Mouse (Mus musculus) lung, embryonic 14.5 days (tissue): Measurements from ENCODE around the gene Cldn10. TPM values are rescaled to one million over a fixed set of nuclear protein-coding genes. Genes with fewer than 3 reads are reported as not detected.

Source experiments
- ATAC-seq: fragments of 200-750 bp; cut with Nextera tagmentation; 2 replicates; pipeline ENCODE4 v1.8.0; 2017; ENCODE audit warnings: mild to moderate bottlenecking, moderate TSS enrichment, moderate library complexity; ENCODE audit not compliant: insufficient read depth
- DNase-seq: peaks from one replicate; pipeline ENCODE4 v3.0.0-alpha.2; 2015
- H3K27ac ChIP-seq: fragments of 300-500 bp; sonication (generic); 2 replicates; pipeline ENCODE4 v1.5.1; 2014; ENCODE audit warnings: low read depth, mild to moderate bottlenecking, moderate library complexity
- H3K27me3 ChIP-seq: fragments of 300-500 bp; sonication (generic); 2 replicates; pipeline ENCODE4 v1.6.1; 2014; ENCODE audit warnings: low read length, control low read depth; ENCODE audit not compliant: insufficient read depth
- H3K36me3 ChIP-seq: fragments of 300-500 bp; sonication (generic); 2 replicates; pipeline ENCODE4 v1.6.1; 2014; ENCODE audit warnings: control low read depth; ENCODE audit not compliant: insufficient read depth
- H3K4me1 ChIP-seq: fragments of 300-500 bp; sonication (generic); 2 replicates; pipeline ENCODE4 v1.6.1; 2014; ENCODE audit warnings: antibody characterized with exemption, control low read depth; ENCODE audit not compliant: insufficient read depth
- H3K4me2 ChIP-seq: fragments of 300-500 bp; sonication (generic); 2 replicates; pipeline ENCODE4 v1.6.1; 2014; ENCODE audit warnings: mild to moderate bottlenecking
- H3K4me3 ChIP-seq: fragments of 300-500 bp; sonication (generic); 2 replicates; pipeline ENCODE4 v1.5.1; 2014; ENCODE audit warnings: low read depth, low read length
- H3K9ac ChIP-seq: fragments of 300-500 bp; sonication (generic); 2 replicates; pipeline ENCODE4 v1.6.1; 2014
- H3K9me3 ChIP-seq: fragments of 300-500 bp; sonication (generic); 2 replicates; pipeline ENCODE4 v1.6.1; 2016; ENCODE audit warnings: low read depth, low read length, control low read depth
- CTCF ChIP-seq: IDR thresholded peaks from 2 replicates; pipeline ENCODE4 v1.5.1; 2016; ENCODE audit warnings: antibody characterized with exemption, low read depth
- WGBS: fragments of 180-500 bp; shearing (Covaris S2); extraction: QIAGEN DNeasy Blood & Tissue Kit; methylation state at CpG from one replicate; pipeline ENCODE4 v1.1.7; 2014; 5-methylcytosine and 5-hydroxymethylcytosine counted together
- polyA plus RNA-seq: library from polyadenylated mRNA; unstranded; fragments of >200 nt; fragmentation: Nextera tagmentation; extraction: Ambion mirVana; gene quantifications from 2 replicates; pipeline ENCODE4 v1.2.1, GENCODE M21; 2014

Cldn10 gene
- polyA plus RNA-seq, 1 experiment from 2014 or later = 46.3 TPM

- H3K36me3 ChIP-seq = no peaks in the 10 kb centered on the region
- no peak overlapping the region for H3K9ac ChIP-seq
- no peak for ATAC-seq
- H3K27me3 ChIP-seq = no peaks in the 10 kb centered on the region
- TF ChIP-seq CTCF = no peak
- no peak overlapping the region for H3K4me2 ChIP-seq
- WGBS = 82% methylated on average over 7 of the region's 7 CpGs
- H3K27ac ChIP-seq = no peak overlapping the region
- H3K9me3 ChIP-seq = no peaks in the 10 kb centered on the region
- no peak overlapping the region for H3K4me3 ChIP-seq
- no peak for DNase-seq
- no peaks in the 10 kb centered on the region for H3K4me1 ChIP-seq
Measured at GRCm38 (mm10) chr14:118781601-118782000, 6.1 kb upstream of the Cldn10 start.

DNA sequence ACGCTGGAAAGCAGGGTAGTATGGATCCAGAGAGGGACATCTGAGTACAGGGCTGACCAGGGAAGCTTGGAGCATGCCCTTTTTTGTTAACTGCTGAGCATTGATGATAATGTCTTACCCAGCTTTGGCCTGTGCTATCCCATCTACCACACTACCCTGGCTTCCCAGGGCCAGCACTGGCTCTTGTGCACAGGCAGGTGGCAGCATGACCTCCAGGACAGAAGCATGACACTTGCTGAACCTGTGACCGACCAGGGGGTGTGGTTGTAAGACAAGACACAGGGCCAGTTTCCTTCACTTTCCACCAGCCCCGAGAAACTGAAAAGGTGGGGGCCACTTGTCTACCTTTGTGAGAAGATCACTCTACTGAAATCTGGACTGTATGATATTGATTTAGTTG, 5.5 kb upstream of the Cldn10 start:
- peak; percentile 17; the same call in 1 of the 2 replicates for TF ChIP-seq CTCF
- DNase-seq (no peak), ATAC-seq (no peak)
- Histone ChIP-seq H3K36me3 (no peaks in the 10 kb centered on the region), H3K4me3 (no peak overlapping the region), H3K27me3 (no peaks in the 10 kb centered on the region), H3K4me2 (no peak overlapping the region), H3K4me1 (no peaks in the 10 kb centered on the region), H3K27ac (no peak overlapping the region), H3K9ac (no peak overlapping the region), H3K9me3 (no peaks in the 10 kb centered on the region)
- WGBS = 52% methylated on average over 3 of the region's 3 CpGs

DNA sequence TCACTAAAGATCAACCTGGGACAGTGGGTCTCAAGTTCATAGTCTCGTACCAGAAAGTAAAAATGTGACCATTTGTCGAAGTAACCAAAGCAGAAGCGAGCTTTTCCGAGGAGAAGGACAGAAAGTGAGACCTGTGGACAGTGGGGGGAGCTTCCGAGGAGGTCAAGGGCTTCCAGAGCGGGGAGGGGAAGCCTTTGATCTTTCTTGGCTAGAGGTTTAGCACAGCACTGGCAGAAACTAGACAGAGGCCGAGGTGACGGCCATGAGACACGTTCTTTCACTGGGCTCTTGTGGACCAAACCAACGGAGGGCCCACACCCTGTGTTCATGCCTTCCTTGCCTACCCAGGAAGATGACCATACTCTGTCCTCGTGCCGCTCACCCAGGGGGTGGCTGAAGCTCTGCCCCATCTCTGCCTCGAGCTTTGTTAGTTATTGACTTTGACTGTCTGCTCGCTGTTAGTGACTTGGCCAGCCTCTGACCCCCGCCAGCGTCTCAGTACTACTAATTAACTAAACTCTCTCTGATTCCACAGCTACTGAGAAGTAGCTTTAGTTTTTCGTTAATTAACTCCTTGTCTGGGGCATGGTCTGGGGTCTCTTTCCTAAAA, 4.3 kb upstream of the Cldn10 start:
- Histone ChIP-seq H3K4me1 (no peaks in the 10 kb centered on the region), H3K4me3 (no peak overlapping the region), H3K27ac (no peak overlapping the region), H3K4me2 (no peak overlapping the region), H3K27me3 (no peaks in the 10 kb centered on the region), H3K9me3 (no peaks in the 10 kb centered on the region), H3K36me3 (no peaks in the 10 kb centered on the region), H3K9ac (no peak overlapping the region)
- TF ChIP-seq CTCF = no peak
- ATAC-seq (no peak), DNase-seq (no peak)
- 52% methylated on average over 17 of the region's 17 CpGs for WGBS

DNA sequence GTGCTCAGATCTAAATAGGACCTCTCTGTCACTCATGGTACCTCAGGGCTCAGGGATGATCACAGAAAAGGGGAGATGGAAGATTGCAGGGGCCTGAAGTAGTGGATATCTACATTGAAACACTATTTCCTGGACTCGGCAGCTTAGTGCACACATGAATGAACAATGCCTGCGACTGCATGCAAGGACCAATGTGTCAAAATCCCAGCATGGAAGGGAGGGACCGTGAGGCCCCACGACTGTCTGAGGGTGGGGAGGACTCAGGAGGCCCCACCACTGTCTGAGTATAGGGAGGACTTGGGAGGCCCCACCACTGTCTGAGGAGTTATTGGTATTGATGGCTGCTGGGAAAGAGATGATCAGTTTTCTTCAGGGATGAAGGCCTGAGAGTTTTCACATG, 2.5 kb downstream of the Cldn10 start:
- H3K27me3 ChIP-seq = no peaks in the 10 kb centered on the region
- WGBS = 69% methylated on average over 4 of the region's 4 CpGs
- H3K9ac ChIP-seq = no peak overlapping the region
- ATAC-seq (no peak), DNase-seq (no peak)
- H3K4me1 ChIP-seq = no peaks in the 10 kb centered on the region
- H3K4me2 ChIP-seq = no peak overlapping the region
- TF ChIP-seq CTCF = no peak
- no peaks in the 10 kb centered on the region for H3K9me3 ChIP-seq
- H3K36me3 ChIP-seq = no peaks in the 10 kb centered on the region
- no peak overlapping the region for H3K27ac ChIP-seq
- no peak overlapping the region for H3K4me3 ChIP-seq

DNA sequence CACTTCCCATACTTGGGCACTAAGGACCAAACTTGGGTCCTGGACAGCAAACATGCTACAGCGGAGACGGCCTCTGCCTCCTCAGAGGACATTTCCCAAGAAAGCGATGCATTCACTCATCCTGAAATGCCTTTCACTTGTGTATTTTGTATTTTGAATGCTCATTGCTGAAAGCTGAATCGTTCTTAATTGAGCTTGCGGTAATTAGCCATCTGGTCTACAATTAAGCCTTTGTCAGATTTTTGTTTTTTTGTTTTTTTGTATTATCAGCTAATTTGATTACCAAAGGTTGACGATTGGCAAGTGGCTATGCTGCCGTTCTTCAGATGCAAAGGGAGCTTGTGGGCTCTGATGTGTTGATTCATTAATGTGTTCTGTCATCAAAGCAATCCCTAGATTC, 5.2 kb downstream of the Cldn10 start:
- no peak overlapping the region for H3K4me3 ChIP-seq
- ATAC-seq (no peak), DNase-seq (no peak)
- no peak for TF ChIP-seq CTCF
- WGBS = 87% methylated on average over 7 of the region's 7 CpGs
- no peak overlapping the region for H3K9ac ChIP-seq
- no peaks in the 10 kb centered on the region for H3K4me1 ChIP-seq
- H3K27ac ChIP-seq = no peak overlapping the region
- H3K4me2 ChIP-seq = no peak overlapping the region
- H3K9me3 ChIP-seq = no peaks in the 10 kb centered on the region
- H3K27me3 ChIP-seq = no peaks in the 10 kb centered on the region
- no peaks in the 10 kb centered on the region for H3K36me3 ChIP-seq

- 85% methylated on average over 6 of the region's 6 CpGs for WGBS
- DNase-seq = no peak
- Histone ChIP-seq H3K36me3 (no peaks in the 10 kb centered on the region), H3K4me3 (no peak overlapping the region), H3K27me3 (no peaks in the 10 kb centered on the region), H3K4me2 (no peak overlapping the region), H3K4me1 (no peaks in the 10 kb centered on the region), H3K9ac (no peak overlapping the region), H3K9me3 (no peaks in the 10 kb centered on the region), H3K27ac (no peak overlapping the region)
- TF ChIP-seq CTCF = no peak
- ATAC-seq = no peak
Measured at GRCm38 (mm10) chr14:118793416-118793815, 5.7 kb downstream of the Cldn10 start.

- Histone ChIP-seq H3K4me2 (no peak overlapping the region), H3K4me1 (no peaks in the 10 kb centered on the region), H3K4me3 (no peak overlapping the region), H3K36me3 (no peaks in the 10 kb centered on the region), H3K9me3 (no peaks in the 10 kb centered on the region), H3K27me3 (no peaks in the 10 kb centered on the region), H3K9ac (no peak overlapping the region), H3K27ac (no peak overlapping the region)
- no peak for ATAC-seq
- TF ChIP-seq CTCF = no peak
- WGBS = 42% methylated on average over 1 of the region's 1 CpGs
- DNase-seq = no peak
Measured at GRCm38 (mm10) chr14:118794196-118794595, 6.5 kb downstream of the Cldn10 start.

GRCm38 (mm10) chr14:118794893-118795292, 7.2 kb downstream of the Cldn10 start:
- no peak for DNase-seq
- H3K4me3 ChIP-seq = no peak overlapping the region
- no peaks in the 10 kb centered on the region for H3K9me3 ChIP-seq
- WGBS = 93% methylated on average over 2 of the region's 2 CpGs
- no peak for TF ChIP-seq CTCF
- no peak for ATAC-seq
- no peak overlapping the region for H3K4me2 ChIP-seq
- H3K36me3 ChIP-seq = no peaks in the 10 kb centered on the region
- H3K4me1 ChIP-seq = no peaks in the 10 kb centered on the region
- H3K27me3 ChIP-seq = no peaks in the 10 kb centered on the region
- no peak overlapping the region for H3K27ac ChIP-seq
- no peak overlapping the region for H3K9ac ChIP-seq
